Mouse (Mus musculus) T-helper 1 cell (primary cell): ENCODE data around the gene Paox.

Source experiments
- in situ Hi-C: fragments of 300-600 bp; cut with MboI, MseI; formaldehyde crosslinking; loops from one replicate; pipeline ENCODE4 v1.15.1; 2025; ENCODE audit warnings: high pct_unique_total_duplicates

The Paox gene

GRCm38 (mm10) chr7:140120484-140120883 lies 4.9 kb downstream of the Paox start:
- in situ Hi-C loops = loop anchor here (10.0 kb wide), 1 partner anchor 1934 kb away; no protein-coding TSS in a partner anchor

GRCm38 (mm10) chr7:140121338-140121910 lies 5.8 kb downstream of the Paox start:
- in situ Hi-C loops = loop anchor here (10.0 kb wide), 1 partner anchor 1933 kb away; no protein-coding TSS in a partner anchor

- in situ Hi-C loops = loop anchor here (10.0 kb wide), 1 partner anchor 1932 kb away; no protein-coding TSS in a partner anchor
These were observed 7.2 kb downstream of the Paox start for GRCm38 (mm10) chr7:140122765-140123164.

GRCm38 (mm10) chr7:140124382-140124781 lies 8.8 kb downstream of the Paox start:
- in situ Hi-C loops = loop anchor here (10.0 kb wide), 1 partner anchor 1930 kb away; no protein-coding TSS in a partner anchor

GRCm38 (mm10) chr7:140125278-140126021 lies 9.9 kb downstream of the Paox start:
- in situ Hi-C loops = loop anchor here (10.0 kb wide), 1 partner anchor 1929 kb away; no protein-coding TSS in a partner anchor

- in situ Hi-C loops = loop anchor here (10.0 kb wide), 1 partner anchor 1929 kb away; no protein-coding TSS in a partner anchor
These were observed 10.4 kb downstream of the Paox start for GRCm38 (mm10) chr7:140126022-140126350.

- in situ Hi-C loops = loop anchor here (10.0 kb wide), 1 partner anchor 1928 kb away; no protein-coding TSS in a partner anchor
These were observed 11.3 kb downstream of the Paox start for GRCm38 (mm10) chr7:140126934-140127333.

GRCm38 (mm10) chr7:140127911-140128310 lies 12.3 kb downstream of the Paox start:
- in situ Hi-C loops = loop anchor here (10.0 kb wide), 1 partner anchor 1927 kb away; no protein-coding TSS in a partner anchor

GRCm38 (mm10) chr7:140132184-140132583 lies 16.6 kb downstream of the Paox start:
- in situ Hi-C loops = loop anchor here (10.0 kb wide), 1 partner anchor 47 kb away; the partner anchor contains the start of gene Caly

GRCm38 (mm10) chr7:140134033-140134432 lies 18.4 kb downstream of the Paox start:
- in situ Hi-C loops = loop anchor here (10.0 kb wide), 1 partner anchor 49 kb away; the partner anchor contains the start of gene Caly

GRCm38 (mm10) chr7:140135106-140135770 lies 19.6 kb downstream of the Paox start:
- in situ Hi-C loops = loop anchor here (10.0 kb wide), 1 partner anchor 50 kb away; the partner anchor contains the start of gene Caly

- in situ Hi-C loops = loop anchor here (10.0 kb wide), 1 partner anchor 53 kb away; the partner anchor contains the start of gene Caly
These were observed 21.8 kb downstream of the Paox start, which contains the start of gene Mtg1 for GRCm38 (mm10) chr7:140137135-140138020. Gene Mtg1, plus strand, starts transcription at chr7:140137564.

- in situ Hi-C loops = loop anchor here (10.0 kb wide), 1 partner anchor 53 kb away; the partner anchor contains the start of gene Caly
These were observed 22.4 kb downstream of the Paox start for GRCm38 (mm10) chr7:140138021-140138310.

- in situ Hi-C loops = no loop called here
These were observed 25.8 kb downstream of the Paox start for GRCm38 (mm10) chr7:140141350-140141749.

GRCm38 (mm10) chr7:140144550-140144949 lies 29.0 kb downstream of the Paox start:
- in situ Hi-C loops = no loop called here

GRCm38 (mm10) chr7:140153383-140153782 lies 37.8 kb downstream of the Paox start:
- in situ Hi-C loops = no loop called here

- in situ Hi-C loops = no loop called here
These were observed 38.2 kb downstream of the Paox start for GRCm38 (mm10) chr7:140153829-140154217.

GRCm38 (mm10) chr7:140154218-140154927 lies 38.8 kb downstream of the Paox start, which contains the start of gene Sprn:
Gene Sprn, minus strand, starts transcription at chr7:140154877.
- in situ Hi-C loops = no loop called here

- in situ Hi-C loops = no loop called here
These were observed 44.8 kb downstream of the Paox start for GRCm38 (mm10) chr7:140160363-140160762.

GRCm38 (mm10) chr7:140164664-140165063 lies 49.1 kb downstream of the Paox start, which contains the start of gene Olfr522:
Gene Olfr522, minus strand, starts transcription at chr7:140164764.
- in situ Hi-C loops = no loop called here
